Mouse (Mus musculus) kidney, embryonic 16.5 days (tissue): ENCODE measurements around the gene Cdyl2. TPM values are rescaled to one million over a fixed set of nuclear protein-coding genes. Genes with fewer than 3 reads are reported as not detected.

Experiments
- ATAC-seq: fragments of 200-750 bp; cut with Nextera tagmentation; 2 replicates; pipeline ENCODE4 v1.8.0; 2017; ENCODE audit warnings: moderate TSS enrichment; ENCODE audit not compliant: low FRiP score, low TSS enrichment
- H3K27ac ChIP-seq: fragments of 300-500 bp; sonication (generic); 2 replicates; pipeline ENCODE4 v1.5.1; 2014; ENCODE audit warnings: low read length
- H3K27me3 ChIP-seq: fragments of 300-500 bp; sonication (generic); 2 replicates; pipeline ENCODE4 v1.6.1; 2014; ENCODE audit warnings: low read length, control low read depth, mixed read lengths; ENCODE audit not compliant: insufficient read depth
- H3K36me3 ChIP-seq: fragments of 300-500 bp; sonication (generic); 2 replicates; pipeline ENCODE4 v1.6.1; 2014; ENCODE audit warnings: low read length, control low read depth, mixed read lengths; ENCODE audit not compliant: insufficient read depth
- H3K4me1 ChIP-seq: fragments of 300-500 bp; sonication (generic); 2 replicates; pipeline ENCODE4 v1.6.1; 2014; ENCODE audit warnings: low read length, control low read depth, mixed read lengths; ENCODE audit not compliant: insufficient read depth
- H3K4me2 ChIP-seq: fragments of 300-500 bp; sonication (generic); replicated peaks from 2 replicates; pipeline ENCODE4 v1.6.1; 2014; ENCODE audit warnings: low read depth, low read length
- H3K4me3 ChIP-seq: fragments of 300-500 bp; sonication (generic); 2 replicates; pipeline ENCODE4 v1.5.1; 2014; ENCODE audit warnings: mild to moderate bottlenecking, low read length
- H3K9ac ChIP-seq: fragments of 300-500 bp; sonication (generic); replicated peaks from 2 replicates; pipeline ENCODE4 v1.6.1; 2014; ENCODE audit warnings: low read length
- H3K9me3 ChIP-seq: fragments of 300-500 bp; sonication (generic); 2 replicates; pipeline ENCODE4 v1.6.1; 2016; ENCODE audit warnings: low read length, control low read depth
- WGBS: fragments of 180-500 bp; shearing (Covaris S2); extraction: QIAGEN DNeasy Blood & Tissue Kit; methylation state at CpG from one replicate; pipeline ENCODE4 v1.1.7; 2014; 5-methylcytosine and 5-hydroxymethylcytosine counted together
- polyA plus RNA-seq: library from polyadenylated mRNA; unstranded; fragments of >200 nt; fragmentation: Nextera tagmentation; extraction: Ambion mirVana; gene quantifications from 2 replicates; pipeline ENCODE4 v1.2.1, GENCODE M21; 2015

The Cdyl2 gene
- polyA plus RNA-seq, 1 experiment from 2014 or later = 9.9 TPM

- ATAC-seq = no peak
- Histone ChIP-seq H3K27me3 (no peaks in the 10 kb centered on the region), H3K9ac (no peak overlapping the region), H3K27ac (no peak overlapping the region), H3K4me2 (no peak overlapping the region), H3K36me3 (no peaks in the 10 kb centered on the region), H3K4me3 (no peak overlapping the region), H3K4me1 (peaks cover 5% of the 10 kb centered on the region; the same call in 1 of the 2 replicates), H3K9me3 (peaks cover 4% of the 10 kb centered on the region; the same call in 1 of the 2 replicates)
- 50% methylated on average over 5 of the region's 5 CpGs for whole genome bisulfite sequencing
Measured at GRCm38 (mm10) chr8:116735306-116735705, 2.5 kb upstream of the Cdyl2 start.

GRCm38 (mm10) chr8:116734176-116734575 lies 1.4 kb upstream of the Cdyl2 start:
- ATAC-seq = no peak

GRCm38 (mm10) chr8:116733648-116734014 lies 840 bp upstream of the Cdyl2 start:
- peaks cover 5% of the 10 kb centered on the region; the same call in 1 of the 2 replicates for H3K36me3 ChIP-seq
- H3K27me3 ChIP-seq = no peaks in the 10 kb centered on the region
- peaks cover 5% of the 10 kb centered on the region; the same call in 1 of the 2 replicates for H3K9me3 ChIP-seq
- peak overlapping the region; percentile 37; the same call in 1 of the 2 replicates for H3K27ac ChIP-seq
- H3K4me1 ChIP-seq = peaks cover 5% of the 10 kb centered on the region; the same call in 1 of the 2 replicates
- peak overlapping the region; percentile 68 for H3K9ac ChIP-seq
- H3K4me2 ChIP-seq = peak overlapping the region; percentile 88
- WGBS = 29% methylated on average over 3 of the region's 3 CpGs
- peak overlapping the region; percentile 61 for H3K4me3 ChIP-seq
- ATAC-seq = peak; percentile 32; the same call in 1 of the 2 replicates

More at GRCm38 (mm10) chr8:116734176-116734575, 1.4 kb upstream of the Cdyl2 start:
- Histone ChIP-seq H3K4me1 (peaks cover 5% of the 10 kb centered on the region; the same call in 1 of the 2 replicates), H3K27ac (no peak overlapping the region), H3K4me2 (no peak overlapping the region), H3K9ac (no peak overlapping the region), H3K9me3 (0 out of 2 replicates have a peak, but pooled peaks cover under 1% of the 10 kb centered on the region), H3K27me3 (no peaks in the 10 kb centered on the region), H3K36me3 (no peaks in the 10 kb centered on the region), H3K4me3 (no peak overlapping the region)
- 59% methylated on average over 9 of the region's 9 CpGs for WGBS

- H3K36me3 ChIP-seq = peaks cover 5% of the 10 kb centered on the region; the same call in 1 of the 2 replicates
- H3K9me3 ChIP-seq = peaks cover 9% of the 10 kb centered on the region; the same call in 1 of the 2 replicates
- peak overlapping the region; percentile 61 for H3K4me3 ChIP-seq
- WGBS = 1% methylated on average over 20 of the region's 46 CpGs
- H3K9ac ChIP-seq = peak overlapping the region; percentile 68
- ATAC-seq = peak; percentile 72
- H3K27me3 ChIP-seq = no peaks in the 10 kb centered on the region
- peak overlapping the region; percentile 88 for H3K4me2 ChIP-seq
- peaks cover 5% of the 10 kb centered on the region; the same call in 1 of the 2 replicates for H3K4me1 ChIP-seq
- peak overlapping the region; percentile 69 for H3K27ac ChIP-seq
Measured at GRCm38 (mm10) chr8:116731976-116732683, 661 bp downstream of the Cdyl2 start.

GRCm38 (mm10) chr8:116721451-116721850 lies 11.3 kb downstream of the Cdyl2 start:
- WGBS = 91% methylated on average over 2 of the region's 2 CpGs
- no peak overlapping the region for H3K9ac ChIP-seq
- no peak overlapping the region for H3K27ac ChIP-seq
- ATAC-seq = no peak
- no peak overlapping the region for H3K4me3 ChIP-seq
- H3K4me1 ChIP-seq = no peaks in the 10 kb centered on the region
- peaks cover 2% of the 10 kb centered on the region; the same call in 1 of the 2 replicates for H3K9me3 ChIP-seq
- no peak overlapping the region for H3K4me2 ChIP-seq
- no peaks in the 10 kb centered on the region for H3K27me3 ChIP-seq
- H3K36me3 ChIP-seq = no peaks in the 10 kb centered on the region; the same call in 1 of the 2 replicates

GRCm38 (mm10) chr8:116707496-116707895 lies 25.3 kb downstream of the Cdyl2 start:
- no peak overlapping the region for H3K4me2 ChIP-seq
- no peak for ATAC-seq
- H3K27me3 ChIP-seq = no peaks in the 10 kb centered on the region
- H3K4me3 ChIP-seq = no peak overlapping the region
- no peaks in the 10 kb centered on the region for H3K4me1 ChIP-seq
- WGBS = 70% methylated on average over 3 of the region's 3 CpGs
- no peak overlapping the region for H3K9ac ChIP-seq
- peaks cover 10% of the 10 kb centered on the region for H3K9me3 ChIP-seq
- no peak overlapping the region for H3K27ac ChIP-seq
- H3K36me3 ChIP-seq = no peaks in the 10 kb centered on the region

GRCm38 (mm10) chr8:116702501-116702900 lies 30.3 kb downstream of the Cdyl2 start:
- no peak overlapping the region for H3K4me2 ChIP-seq
- H3K4me3 ChIP-seq = no peak overlapping the region
- 87% methylated on average over 6 of the region's 6 CpGs for WGBS
- no peak overlapping the region for H3K9ac ChIP-seq
- ATAC-seq = no peak
- H3K4me1 ChIP-seq = no peaks in the 10 kb centered on the region
- H3K36me3 ChIP-seq = no peaks in the 10 kb centered on the region; the same call in 1 of the 2 replicates
- H3K9me3 ChIP-seq = peaks cover 5% of the 10 kb centered on the region; the same call in 1 of the 2 replicates
- no peak overlapping the region for H3K27ac ChIP-seq
- no peaks in the 10 kb centered on the region for H3K27me3 ChIP-seq

- no peak overlapping the region for H3K27ac ChIP-seq
- no peaks in the 10 kb centered on the region for H3K9me3 ChIP-seq
- ATAC-seq = no peak
- no peaks in the 10 kb centered on the region for H3K36me3 ChIP-seq
- no peaks in the 10 kb centered on the region for H3K4me1 ChIP-seq
- no peak overlapping the region for H3K4me2 ChIP-seq
- no peaks in the 10 kb centered on the region for H3K27me3 ChIP-seq
- no peak overlapping the region for H3K9ac ChIP-seq
- 78% methylated on average over 15 of the region's 15 CpGs for WGBS
- H3K4me3 ChIP-seq = no peak overlapping the region
Measured at GRCm38 (mm10) chr8:116692931-116693330, 39.9 kb downstream of the Cdyl2 start.

GRCm38 (mm10) chr8:116689741-116690140 lies 43.0 kb downstream of the Cdyl2 start:
- Histone ChIP-seq H3K4me2 (no peak overlapping the region), H3K9ac (no peak overlapping the region), H3K36me3 (no peaks in the 10 kb centered on the region), H3K27me3 (no peaks in the 10 kb centered on the region), H3K27ac (no peak overlapping the region), H3K4me3 (no peak overlapping the region), H3K9me3 (no peaks in the 10 kb centered on the region), H3K4me1 (no peaks in the 10 kb centered on the region)
- ATAC-seq = no peak
- WGBS = 66% methylated on average over 3 of the region's 3 CpGs

- Histone ChIP-seq H3K9me3 (no peaks in the 10 kb centered on the region), H3K4me1 (no peaks in the 10 kb centered on the region), H3K27me3 (no peaks in the 10 kb centered on the region), H3K27ac (no peak overlapping the region), H3K9ac (no peak overlapping the region), H3K4me2 (no peak overlapping the region), H3K4me3 (no peak overlapping the region), H3K36me3 (no peaks in the 10 kb centered on the region)
- WGBS = 75% methylated on average over 1 of the region's 1 CpGs
- ATAC-seq = no peak
Measured at GRCm38 (mm10) chr8:116676174-116676573, 56.6 kb downstream of the Cdyl2 start.
